Mouse (Mus musculus) CD4-positive naive resting alpha-beta T cell, adult 57 days (primary cell): ENCODE results near the gene Apba3. TPM values are rescaled to one million over a fixed set of nuclear protein-coding genes. Genes with fewer than 3 reads are reported as not detected.

Source experiments
- total RNA-seq: library from RNA; stranded (reverse); gene quantifications from one replicate; pipeline ENCODE4 v1.2.4, GENCODE M21; 2023

Gene Apba3
- total RNA-seq = 45.7 TPM

GRCm38 (mm10) chr10:81266211-81267105 is at the start of gene Apba3, which contains the start of gene Mrpl54:
Gene Apba3 (plus strand): TSS chr10:81266960.
Gene Mrpl54 (minus strand): TSS chr10:81266934.

GRCm38 (mm10) chr10:81230438-81231332 is 36.1 kb upstream of the Apba3 start, which contains the start of gene Atcay:
Gene Atcay (minus strand): TSS chr10:81230833.

GRCm38 (mm10) chr10:81232580-81233225 is 34.1 kb upstream of the Apba3 start, which contains the start of gene Zfr2:
Gene Zfr2 (plus strand): TSS chr10:81233155.

GRCm38 (mm10) chr10:81252424-81253419 is 14.0 kb upstream of the Apba3 start, which contains the start of gene Matk:
Gene Matk (plus strand): TSS chr10:81252935.

GRCm38 (mm10) chr10:81291511-81292104 is 24.8 kb downstream of the Apba3 start, which contains the start of gene Tjp3:
Gene Tjp3 (minus strand): TSS chr10:81291581.

GRCm38 (mm10) chr10:81292554-81293333 is 26.0 kb downstream of the Apba3 start, which contains the start of gene Pip5k1c:
Gene Pip5k1c (plus strand): TSS chr10:81292963.

GRCm38 (mm10) chr10:81320550-81321347 is 54.0 kb downstream of the Apba3 start, which contains the start of gene Cactin:
Gene Cactin (plus strand): TSS chr10:81321103.

Other genes starting within 250 kb of the Apba3 start
- not detected for gene Diras1, start 241.3 kb upstream of the Apba3 start, total RNA-seq
- 17.1 TPM for gene Slc39a3, start 229.5 kb upstream of the Apba3 start, total RNA-seq
- 55.5 TPM for gene Sgta, start 206.8 kb upstream of the Apba3 start, total RNA-seq
- 13.4 TPM for gene Thop1, start 196.9 kb upstream of the Apba3 start, total RNA-seq
- gene Creb3l3, start 168.1 kb upstream of the Apba3 start, total RNA-seq = not detected
- gene Map2k2, start 161.0 kb upstream of the Apba3 start, total RNA-seq = 128 TPM
- gene Zbtb7a, start 131.7 kb upstream of the Apba3 start, total RNA-seq = 58.9 TPM
- 34.9 TPM for gene Pias4, start 99.0 kb upstream of the Apba3 start, total RNA-seq
- 2,367 TPM for gene Eef2, start 90.3 kb upstream of the Apba3 start, total RNA-seq
- gene Dapk3, start 84.0 kb upstream of the Apba3 start, total RNA-seq = 62.3 TPM
- not detected for gene 4930442H23Rik, start 83.1 kb upstream of the Apba3 start, total RNA-seq
- not detected for gene Nmrk2, start 64.9 kb upstream of the Apba3 start, total RNA-seq
- gene Atcay, start 36.1 kb upstream of the Apba3 start, total RNA-seq = 0.50 TPM
- gene Zfr2, start 33.8 kb upstream of the Apba3 start, total RNA-seq = 4.9 TPM
- 15.3 TPM for gene Matk, start 14.0 kb upstream of the Apba3 start, total RNA-seq
- gene Mrpl54, start within 50 bp of the Apba3 start, total RNA-seq = 104 TPM
- gene Tjp3, start 24.6 kb downstream of the Apba3 start, total RNA-seq = 4.3 TPM
- gene Pip5k1c, start 26.0 kb downstream of the Apba3 start, total RNA-seq = 128 TPM
- gene Cactin, start 54.1 kb downstream of the Apba3 start, total RNA-seq = 47.9 TPM
- gene Tbxa2r, start 61.8 kb downstream of the Apba3 start, total RNA-seq = 26.1 TPM
- not detected for gene Gipc3, start 76.3 kb downstream of the Apba3 start, total RNA-seq
- gene Hmg20b, start 83.5 kb downstream of the Apba3 start, total RNA-seq = 55.4 TPM
- 5.4 TPM for gene Mfsd12, start 90.5 kb downstream of the Apba3 start, total RNA-seq
- gene 4930404N11Rik, start 98.9 kb downstream of the Apba3 start, total RNA-seq = 7.5 TPM
- 27.2 TPM for gene Fzr1, start 111.6 kb downstream of the Apba3 start, total RNA-seq
- gene Dohh, start 117.5 kb downstream of the Apba3 start, total RNA-seq = 32.6 TPM
- gene Gm48551, start 117.5 kb downstream of the Apba3 start, total RNA-seq = 4.7 TPM
- gene Gm48552, start 122.0 kb downstream of the Apba3 start, total RNA-seq = 9.7 TPM
- 2.2 TPM for gene Smim24, start 126.1 kb downstream of the Apba3 start, total RNA-seq
- gene Nfic, start 188.7 kb downstream of the Apba3 start, total RNA-seq = 20.3 TPM
- gene Celf5, start 215.7 kb downstream of the Apba3 start, total RNA-seq = 1.2 TPM
- 199 TPM for gene Ncln, start 229.4 kb downstream of the Apba3 start, total RNA-seq
- 139 TPM for gene S1pr4, start 233.2 kb downstream of the Apba3 start, total RNA-seq